Mouse (Mus musculus) liver, adult (tissue): ENCODE measurements around the gene Kri1.

ENCODE experiments used
- GATA4 ChIP-seq: IDR thresholded peaks from 2 replicates; pipeline ENCODE4 v1.6.1; 2014; ENCODE audit warnings: mild to moderate bottlenecking, low read length; ENCODE audit not compliant: insufficient replicate concordance

Gene Kri1

DNA sequence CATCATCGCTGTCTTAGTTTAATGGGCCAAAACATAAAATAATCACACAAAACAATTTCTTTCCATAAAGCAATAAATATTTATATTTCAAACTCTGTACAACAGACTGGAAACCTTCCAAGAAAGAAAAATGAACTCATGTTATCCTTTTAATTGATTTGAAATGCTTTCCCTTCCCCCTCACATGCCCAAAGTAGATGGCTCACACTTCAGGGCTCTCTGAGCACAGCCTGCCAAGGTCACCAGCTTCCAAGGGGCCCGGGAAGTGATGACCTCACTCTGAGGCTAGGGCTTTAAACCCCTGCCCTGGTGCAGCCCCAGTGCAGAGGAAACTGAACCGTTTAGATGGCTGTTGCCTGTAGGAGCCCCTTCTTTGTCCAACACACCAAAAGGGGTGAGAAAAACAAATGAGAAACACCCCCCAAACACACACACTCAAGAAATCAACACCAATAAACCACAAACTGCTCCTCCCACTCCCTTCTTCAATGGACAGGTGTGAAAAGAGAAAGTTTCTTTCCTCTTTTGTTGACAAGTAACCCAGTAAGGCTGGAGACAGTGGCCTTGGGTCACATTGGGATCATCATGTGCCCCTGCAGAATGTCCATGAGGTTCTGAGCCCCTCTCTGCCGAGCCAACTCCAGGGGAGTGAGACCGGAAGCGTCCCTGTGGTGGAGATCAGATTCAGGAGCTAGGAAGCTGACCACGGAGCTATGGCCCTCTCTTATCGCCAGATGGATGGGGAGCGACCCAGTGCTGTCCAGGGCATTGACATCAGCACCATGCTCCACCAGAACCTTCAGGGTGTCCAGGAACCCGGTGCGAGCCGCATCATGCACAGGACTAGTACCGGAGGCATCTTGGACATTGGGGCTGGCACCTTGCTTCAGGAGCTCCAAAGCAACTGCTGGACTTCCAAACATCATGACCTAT is 901 bp upstream of the Kri1 start:
- no peak for TF ChIP-seq GATA4

DNA sequence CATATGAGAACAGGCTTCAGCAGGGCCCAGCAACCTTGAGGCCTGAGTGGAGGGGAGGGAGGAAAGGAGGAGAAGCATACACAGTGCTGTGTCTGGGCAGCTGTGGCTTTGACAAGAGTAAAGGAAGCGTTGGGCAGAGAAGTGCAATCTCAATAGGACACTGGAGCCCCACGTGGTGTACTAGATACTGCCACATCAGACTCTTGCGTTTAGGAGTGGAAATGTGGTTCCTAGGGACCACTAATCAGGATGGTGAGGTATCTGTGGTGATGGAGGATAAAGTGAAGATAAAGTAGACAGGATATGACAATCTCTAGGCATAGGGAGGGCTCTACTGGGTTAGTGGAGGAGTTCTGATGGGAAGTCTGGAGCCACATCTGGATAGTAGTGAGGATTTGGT is 1.0 kb downstream of the Kri1 start:
- TF ChIP-seq GATA4 = no peak

DNA sequence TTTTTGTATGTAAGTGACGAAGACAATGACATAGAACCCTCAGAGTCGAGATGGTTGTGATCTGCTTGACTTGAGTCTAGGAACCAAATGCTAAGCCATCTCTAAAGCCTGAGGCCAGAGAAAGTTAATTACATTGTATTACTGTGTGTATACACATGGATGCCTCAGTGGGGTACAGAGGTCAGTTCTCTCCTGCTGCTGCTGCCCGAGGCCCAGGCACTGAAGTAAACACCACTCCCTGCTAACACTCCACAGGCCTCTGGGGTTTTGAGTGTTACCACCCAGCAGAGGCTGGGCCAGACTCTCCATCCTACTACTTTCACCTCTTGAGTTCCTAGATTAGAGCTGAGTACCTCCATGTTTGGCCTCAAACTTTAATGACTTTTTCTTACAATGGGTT is 3.8 kb downstream of the Kri1 start:
- no peak for TF ChIP-seq GATA4

DNA sequence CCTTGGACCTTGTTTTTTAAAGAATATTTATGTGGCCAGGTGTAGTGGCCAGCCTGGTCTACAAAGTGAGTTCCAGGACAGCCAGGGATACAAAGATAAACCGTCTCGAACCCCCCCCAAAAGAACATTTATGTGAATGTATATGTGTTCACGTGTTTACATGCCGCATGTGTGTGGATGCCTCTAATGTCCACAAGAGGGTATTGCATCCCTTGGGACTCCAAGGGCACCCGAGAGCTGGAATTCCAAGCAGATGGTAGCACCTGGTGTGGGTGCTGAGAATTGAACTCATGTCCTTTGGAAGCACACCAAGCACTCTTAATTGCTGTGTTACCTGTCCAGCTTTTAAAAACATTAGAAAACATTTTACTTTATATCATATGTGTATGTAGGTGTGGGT is 4.2 kb downstream of the Kri1 start:
- no peak for TF ChIP-seq GATA4

DNA sequence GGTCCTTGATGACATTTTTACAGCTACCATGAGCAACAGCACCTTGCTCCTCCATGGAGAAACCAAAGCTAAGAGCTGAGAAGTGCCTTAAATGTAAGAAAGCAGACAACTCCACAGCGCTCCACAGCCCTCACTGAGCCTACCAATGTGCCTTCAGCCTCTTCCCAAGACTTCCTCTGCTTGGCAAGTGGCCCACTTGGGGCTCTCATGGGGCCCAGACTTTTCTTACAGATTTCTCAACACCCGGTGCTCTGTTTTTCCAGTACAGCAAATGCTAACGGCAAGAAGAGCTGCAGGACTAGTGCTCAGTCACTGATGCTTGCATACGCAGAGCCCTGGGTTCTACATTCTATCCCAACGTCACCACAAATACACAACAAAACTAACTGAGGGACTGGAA is 10.0 kb downstream of the Kri1 start:
- TF ChIP-seq GATA4 = no peak

GRCm38 (mm10) chr9:21276307-21276706 is 11.5 kb downstream of the Kri1 start:
- no peak for TF ChIP-seq GATA4

DNA sequence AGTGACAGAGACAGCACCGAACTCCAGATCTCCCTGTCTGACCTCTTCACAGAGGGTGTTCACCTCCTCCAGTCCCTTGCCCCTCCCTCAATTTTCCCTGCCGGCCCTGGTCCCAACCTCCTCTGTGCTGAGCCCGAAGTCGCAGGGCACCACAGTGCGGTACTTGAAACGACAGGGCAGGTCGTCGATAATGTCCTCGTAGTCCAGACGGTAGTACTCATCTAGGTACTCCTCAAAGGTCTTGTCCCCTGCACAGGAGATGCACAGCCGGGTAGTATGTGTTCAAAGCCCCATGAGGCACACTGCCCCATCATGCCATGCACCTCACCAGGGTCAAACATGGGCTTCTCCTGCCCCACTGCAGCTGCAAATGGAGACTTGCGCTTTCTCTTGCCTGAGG is 12.0 kb downstream of the Kri1 start:
- TF ChIP-seq GATA4 = no peak

DNA sequence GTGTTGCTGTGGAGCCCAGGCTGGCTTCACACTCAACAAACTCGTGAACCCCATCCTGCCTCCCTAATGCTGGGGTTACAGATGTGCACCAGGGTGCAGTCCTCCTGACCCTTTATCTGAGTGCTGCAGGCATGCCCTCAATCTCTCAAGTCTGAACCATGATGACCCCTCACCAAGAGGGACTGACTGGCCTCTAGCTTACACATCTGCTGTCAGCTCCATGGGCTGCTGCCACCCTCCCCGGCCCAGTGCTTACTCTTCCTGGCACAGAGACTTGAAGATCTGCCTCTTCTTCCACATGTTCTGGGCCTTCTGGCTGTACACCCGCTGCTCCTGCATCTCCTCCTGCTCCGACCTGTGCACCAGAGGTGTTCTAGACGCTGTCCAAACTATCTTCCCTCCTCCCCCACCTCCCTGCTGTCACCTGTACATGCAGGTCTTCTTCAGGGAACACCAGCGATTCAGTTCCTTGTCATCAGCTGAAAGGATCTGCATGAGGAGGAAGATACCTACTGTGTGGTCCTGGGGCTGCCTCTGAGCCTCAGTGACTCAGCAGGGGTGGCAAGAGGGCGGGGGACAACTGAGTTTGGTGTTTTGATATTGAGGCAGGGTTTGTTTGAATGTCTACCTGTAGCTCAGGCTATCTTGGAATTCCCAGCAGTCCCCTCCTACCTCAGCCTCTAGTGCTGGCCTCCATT is 12.6 kb downstream of the Kri1 start:
- no peak for TF ChIP-seq GATA4

GRCm38 (mm10) chr9:21274336-21274735 is 13.4 kb downstream of the Kri1 start:
- no peak for TF ChIP-seq GATA4

DNA sequence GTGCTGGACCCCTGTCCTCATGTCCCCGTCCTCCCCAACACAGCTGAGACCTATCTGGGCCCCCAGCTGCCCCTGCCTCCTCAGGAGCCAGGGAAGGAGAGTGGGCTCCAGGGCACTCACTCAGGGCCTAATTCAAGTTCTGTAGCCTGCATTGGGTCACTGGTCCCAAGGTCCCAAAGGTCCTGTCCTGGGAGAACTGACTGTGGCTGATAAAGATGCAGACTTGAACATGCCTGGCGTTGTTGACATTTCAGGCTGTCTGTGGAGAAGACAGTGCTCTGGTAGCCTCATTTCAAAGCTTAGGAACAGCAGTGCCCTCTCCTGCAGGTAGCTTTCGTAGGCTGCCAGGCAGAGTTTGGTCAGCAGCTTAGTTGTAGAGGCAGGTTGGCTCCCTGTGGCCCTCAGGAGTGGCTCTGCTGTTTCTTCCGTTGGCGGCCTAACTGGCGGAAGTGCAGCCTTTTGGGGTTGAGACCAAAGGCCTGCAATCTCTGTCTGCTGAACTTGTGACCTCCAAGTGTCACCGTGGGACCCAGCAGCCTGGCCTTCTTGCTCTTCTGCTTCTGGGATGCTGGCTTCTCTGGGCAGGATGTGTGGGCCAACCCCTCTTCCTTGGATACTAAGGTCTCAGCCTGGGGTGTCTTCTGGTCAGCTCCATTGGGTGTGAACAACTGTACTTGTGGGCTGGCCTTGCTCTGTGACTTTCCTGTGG is 14.1 kb downstream of the Kri1 start:
- no peak for TF ChIP-seq GATA4

GRCm38 (mm10) chr9:21273094-21273493 is 14.7 kb downstream of the Kri1 start:
- TF ChIP-seq GATA4 = no peak

DNA sequence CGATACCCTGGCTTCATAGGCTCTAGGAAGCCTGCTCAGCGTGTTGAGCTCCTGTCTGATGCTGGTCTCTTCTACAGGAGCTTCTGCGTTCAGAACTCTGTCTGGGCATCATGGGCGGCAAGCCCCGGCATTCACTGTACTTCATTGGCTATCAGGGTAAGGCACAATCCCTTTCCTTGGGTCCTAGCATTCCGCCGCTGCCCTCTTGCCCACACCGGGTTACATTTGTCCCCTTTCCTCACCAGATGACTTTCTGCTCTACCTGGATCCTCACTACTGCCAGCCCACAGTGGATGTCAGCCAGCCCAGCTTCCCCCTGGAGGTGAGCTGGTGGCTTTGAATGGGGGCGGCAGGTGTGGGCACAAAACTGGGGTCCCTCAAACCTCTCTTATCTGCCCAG is 15.4 kb downstream of the Kri1 start:
- no peak for TF ChIP-seq GATA4

GRCm38 (mm10) chr9:21268305-21268704 is 19.5 kb downstream of the Kri1 start:
- TF ChIP-seq GATA4 = no peak

- TF ChIP-seq GATA4 = no peak
Measured at GRCm38 (mm10) chr9:21266889-21267288, 20.9 kb downstream of the Kri1 start.

DNA sequence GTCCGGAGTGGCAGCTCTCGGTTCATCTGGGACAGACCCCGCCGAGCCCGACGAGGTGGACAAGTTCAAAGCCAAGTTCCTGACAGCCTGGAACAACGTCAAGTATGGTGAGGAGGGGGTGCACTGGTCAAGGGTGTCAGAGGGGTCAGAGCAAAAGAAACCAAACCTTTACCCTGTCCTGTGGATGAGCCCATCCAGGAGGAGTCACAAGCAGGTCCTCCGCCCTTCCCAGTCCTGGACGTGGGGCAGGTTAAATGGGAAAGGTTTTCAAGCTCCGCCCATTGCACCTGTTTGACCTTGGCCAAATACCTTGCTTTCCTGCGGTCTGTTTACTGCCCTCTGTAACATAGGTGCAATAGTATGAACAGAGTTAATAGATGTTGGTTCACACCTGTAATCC is 22.2 kb downstream of the Kri1 start:
- no peak for TF ChIP-seq GATA4
